Mouse (Mus musculus): ENCODE results near the gene Hoxc11.

DNA sequence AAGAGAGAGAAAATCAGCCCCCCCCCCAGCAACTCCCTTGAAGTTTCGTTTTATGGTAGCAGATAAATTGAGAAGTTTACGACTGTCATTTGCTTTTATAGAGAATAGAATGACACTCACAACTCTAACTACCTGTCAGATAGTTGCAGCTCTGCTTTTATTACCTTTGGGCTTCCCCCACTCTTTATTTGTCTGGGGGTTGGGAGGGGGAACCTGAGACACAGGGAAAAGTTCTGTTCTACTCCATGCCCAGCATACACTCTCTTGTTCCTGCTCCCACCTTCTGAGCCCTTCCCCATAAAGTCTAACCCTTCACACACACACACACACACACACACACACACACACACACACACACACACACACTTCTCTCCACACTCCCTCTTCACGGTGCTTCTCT, 38.6 kb downstream of the Hoxc11 start:
- no peak for TF ChIP-seq EP300 (IDR thresholded peaks at IDR 0.05; ENCODE audit: low read depth)
- TF ChIP-seq CTCF (IDR thresholded peaks at IDR 0.05; ENCODE audit: low read depth): no peak
